Mouse (Mus musculus): ENCODE results near the gene Pard3b. TPM values are rescaled to one million over a fixed set of nuclear protein-coding genes. Genes with fewer than 3 reads are reported as not detected.

Pard3b gene
- total RNA-seq, 2 experiments from 2014 or later, result 20.2 to 22.2 TPM

- DNase-seq (ENCODE audit: low spot score in 2 of 2), result no peak
Observed at GRCm38 (mm10) chr1:62682456-62683385, 1044.1 kb downstream of the Pard3b start.

GRCm38 (mm10) chr1:62683498-62683897, 1044.9 kb downstream of the Pard3b start:
- no peak for DNase-seq (ENCODE audit: low spot score in 2 of 2)

GRCm38 (mm10) chr1:62687511-62687910, 1048.9 kb downstream of the Pard3b start:
- DNase-seq (ENCODE audit: low spot score in 2 of 2), result no peak

- DNase-seq (ENCODE audit: low spot score in 2 of 2), result no peak
Observed at GRCm38 (mm10) chr1:62691175-62691574, 1052.6 kb downstream of the Pard3b start.

Data from adrenal gland, postnatal 4 days (tissue).